8 mouse cellular contexts compared by ENCODE assay signal in genomic region chr15:77306547-77307261, GRCm38 (mm10). TPM values are rescaled to one million over a fixed set of nuclear protein-coding genes. Genes with fewer than 3 reads are reported as not detected.
DNase-seq lines count a peak whose midpoint lies in the region; ATAC-seq and TF ChIP-seq lines count a peak whose summit lies in the region.

TSS of gene Rbfox2 (minus strand) at chr15:77307004.

- WGBS in embryonic facial prominence, embryonic 14.5 days, result under 1% methylated on average over 59 of the region's 90 CpGs
- WGBS in heart, embryonic 10.5 days, result under 1% methylated on average over 81 of the region's 90 CpGs
- WGBS in kidney, embryonic 14.5 days, result under 1% methylated on average over 82 of the region's 90 CpGs
- 0% methylated on average over 67 of the region's 90 CpGs for WGBS in limb, embryonic 14.5 days
- WGBS in midbrain, postnatal 0 days, result under 1% methylated on average over 67 of the region's 90 CpGs
- under 1% methylated on average over 88 of the region's 90 CpGs for WGBS in stomach, embryonic 14.5 days

- peak within 1 kb of the TSS; percentile 62 for H3K4me2 ChIP-seq in embryonic facial prominence, embryonic 14.5 days (ENCODE audit: low read depth, low read length)
- peak within 1 kb of the TSS; percentile 74 for H3K4me2 ChIP-seq in kidney, embryonic 14.5 days (replicated peaks; ENCODE audit: low read depth, low read length)
- H3K4me2 ChIP-seq in limb, embryonic 14.5 days (replicated peaks; ENCODE audit: low read depth, low read length, severe bottlenecking), result peak within 1 kb of the TSS; percentile 70
- H3K4me2 ChIP-seq in midbrain, postnatal 0 days (ENCODE audit: low read depth, low read length, poor library complexity, severe bottlenecking), result peak within 1 kb of the TSS; percentile 75
- H3K4me2 ChIP-seq in stomach, embryonic 14.5 days (replicated peaks; ENCODE audit: low read depth, low read length), result peak within 1 kb of the TSS; percentile 73

- no peaks in the 10 kb centered on the region for H3K27me3 ChIP-seq in C2C12 (ENCODE audit: control insufficient read depth, insufficient read depth, insufficient read length)
- no peaks in the 10 kb centered on the region for H3K27me3 ChIP-seq in embryonic facial prominence, embryonic 14.5 days (replicated peaks; ENCODE audit: control insufficient read depth, insufficient read depth, low read length)
- no peaks in the 10 kb centered on the region for H3K27me3 ChIP-seq in heart, embryonic 10.5 days (ENCODE audit: insufficient read depth, poor library complexity, severe bottlenecking)
- no peaks in the 10 kb centered on the region for H3K27me3 ChIP-seq in kidney, embryonic 14.5 days (ENCODE audit: control insufficient read depth, insufficient read depth, low read length)
- H3K27me3 ChIP-seq in limb, embryonic 14.5 days (ENCODE audit: control insufficient read depth, insufficient read depth, low read length), result no peaks in the 10 kb centered on the region
- H3K27me3 ChIP-seq in midbrain, postnatal 0 days (ENCODE audit: insufficient read depth, low read length), result no peaks in the 10 kb centered on the region
- no peaks in the 10 kb centered on the region for H3K27me3 ChIP-seq in stomach, embryonic 14.5 days (ENCODE audit: control insufficient read depth, insufficient read depth, low read length)

- H3K79me3 ChIP-seq in C2C12 (ENCODE audit: low read depth), result peaks cover 41% of the 10 kb centered on the region

- TF ChIP-seq CTCF in C2C12 (IDR thresholded peaks at IDR 0.05; ENCODE audit: control insufficient read depth, insufficient read depth, insufficient read length), result no peak
- no peak for TF ChIP-seq CTCF in midbrain, postnatal 0 days (IDR thresholded peaks at IDR 0.05)

- peak within 1 kb of the TSS; percentile 99 for H3K27ac ChIP-seq in embryonic facial prominence, embryonic 14.5 days (replicated peaks; ENCODE audit: low read depth, low read length)
- peak within 1 kb of the TSS; percentile 99 for H3K27ac ChIP-seq in heart, embryonic 10.5 days
- peak within 1 kb of the TSS; percentile 93 for H3K27ac ChIP-seq in kidney, embryonic 14.5 days (ENCODE audit: low read depth, low read length)
- H3K27ac ChIP-seq in limb, embryonic 14.5 days (replicated peaks; ENCODE audit: low read depth, low read length), result peak within 1 kb of the TSS; percentile 98
- peak within 1 kb of the TSS; percentile 97 for H3K27ac ChIP-seq in midbrain, postnatal 0 days (ENCODE audit: low read depth, low read length)
- H3K27ac ChIP-seq in stomach, embryonic 14.5 days (ENCODE audit: low read length), result peak within 1 kb of the TSS; percentile 99

- no peaks in the 10 kb centered on the region for H3K36me3 ChIP-seq in C2C12 (ENCODE audit: control insufficient read depth, insufficient read depth)
- no peaks in the 10 kb centered on the region for H3K36me3 ChIP-seq in embryonic facial prominence, embryonic 14.5 days (ENCODE audit: control insufficient read depth, insufficient read depth, low read length)
- no peaks in the 10 kb centered on the region for H3K36me3 ChIP-seq in heart, embryonic 10.5 days
- H3K36me3 ChIP-seq in kidney, embryonic 14.5 days (ENCODE audit: control insufficient read depth, insufficient read depth, low read length), result no peaks in the 10 kb centered on the region
- peaks cover 3% of the 10 kb centered on the region; the same call in 1 of the 2 replicates for H3K36me3 ChIP-seq in limb, embryonic 14.5 days (ENCODE audit: control insufficient read depth, insufficient read depth, low read length)
- H3K36me3 ChIP-seq in midbrain, postnatal 0 days (ENCODE audit: insufficient read depth, low read length), result no peaks in the 10 kb centered on the region
- no peaks in the 10 kb centered on the region for H3K36me3 ChIP-seq in stomach, embryonic 14.5 days (ENCODE audit: control insufficient read depth, insufficient read depth, low read length)

- ATAC-seq in embryonic facial prominence, embryonic 14.5 days (ENCODE audit: low read depth), result peak; percentile 96
- ATAC-seq in kidney, embryonic 14.5 days (ENCODE audit: low FRiP score, low TSS enrichment), result peak; percentile 97
- peak; percentile 96 for ATAC-seq in limb, embryonic 14.5 days (ENCODE audit: low FRiP score, low read depth)
- ATAC-seq in midbrain, postnatal 0 days (ENCODE audit: low FRiP score), result peak; percentile 97
- peak; percentile 94 for ATAC-seq in stomach, embryonic 14.5 days (ENCODE audit: insufficient number of reproducible peaks, insufficient read depth, low FRiP score, low read depth)

- peaks cover 46% of the 10 kb centered on the region for H3K79me2 ChIP-seq in C2C12 (ENCODE audit: control insufficient read depth, insufficient read depth)

- peak within 1 kb of the TSS; percentile 76 for H3K4me3 ChIP-seq in C2C12 (ENCODE audit: insufficient read depth, poor library complexity, severe bottlenecking)
- H3K4me3 ChIP-seq in embryonic facial prominence, embryonic 14.5 days (ENCODE audit: low read depth, low read length), result peak within 1 kb of the TSS; percentile 98
- peak within 1 kb of the TSS; percentile 99 for H3K4me3 ChIP-seq in heart, embryonic 10.5 days
- H3K4me3 ChIP-seq in kidney, embryonic 14.5 days (ENCODE audit: low read length), result peak within 1 kb of the TSS; percentile 96
- peak within 1 kb of the TSS; percentile 99 for H3K4me3 ChIP-seq in limb, embryonic 14.5 days (replicated peaks; ENCODE audit: low read length)
- H3K4me3 ChIP-seq in midbrain, postnatal 0 days (ENCODE audit: low read depth, low read length), result peak within 1 kb of the TSS; percentile 98
- H3K4me3 ChIP-seq in stomach, embryonic 14.5 days (ENCODE audit: low read depth, low read length), result peak within 1 kb of the TSS; percentile 94

- DNase-seq in adrenal gland, postnatal 4 days (ENCODE audit: low spot score in 2 of 2), result peak; percentile 83 to 94
- peak; percentile 99 for DNase-seq in embryonic facial prominence, embryonic 14.5 days (ENCODE audit: low spot score)
- DNase-seq in heart, embryonic 10.5 days (ENCODE audit: low spot score), result peak; percentile 98
- DNase-seq in limb, embryonic 14.5 days (ENCODE audit: low spot score), result peak; percentile 96
- peak; percentile 97 for DNase-seq in midbrain, postnatal 0 days (ENCODE audit: low spot score)

- peaks cover 29% of the 10 kb centered on the region for H3K4me1 ChIP-seq in embryonic facial prominence, embryonic 14.5 days (ENCODE audit: control insufficient read depth, insufficient read depth, low read length)
- H3K4me1 ChIP-seq in heart, embryonic 10.5 days, result peaks cover 45% of the 10 kb centered on the region
- peaks cover 29% of the 10 kb centered on the region for H3K4me1 ChIP-seq in kidney, embryonic 14.5 days (ENCODE audit: control insufficient read depth, insufficient read depth, low read length)
- peaks cover 17% of the 10 kb centered on the region for H3K4me1 ChIP-seq in limb, embryonic 14.5 days (ENCODE audit: control insufficient read depth, insufficient read depth, low read length)
- H3K4me1 ChIP-seq in midbrain, postnatal 0 days (ENCODE audit: insufficient read depth, low read length), result peaks cover 7% of the 10 kb centered on the region
- peaks cover 20% of the 10 kb centered on the region for H3K4me1 ChIP-seq in stomach, embryonic 14.5 days (ENCODE audit: control insufficient read depth, insufficient read depth, low read length)

- TF ChIP-seq POLR2A in limb, embryonic 14.5 days (IDR thresholded peaks at IDR 0.05; ENCODE audit: borderline replicate concordance, extremely low read depth, insufficient read depth, insufficient read length), result 0 out of 2 replicates have a peak, but pooled peaks have one; percentile 78

- H3ac ChIP-seq in C2C12 (ENCODE audit: control insufficient read depth, insufficient read length, low read depth), result peak within 1 kb of the TSS; percentile 65

- peak within 1 kb of the TSS; percentile 98 for H3K9ac ChIP-seq in embryonic facial prominence, embryonic 14.5 days (ENCODE audit: low read depth, low read length)
- peak within 1 kb of the TSS; percentile 99 for H3K9ac ChIP-seq in kidney, embryonic 14.5 days (ENCODE audit: low read depth, low read length)
- peak within 1 kb of the TSS; percentile 96 for H3K9ac ChIP-seq in limb, embryonic 14.5 days (ENCODE audit: low read depth, low read length, severe bottlenecking)
- H3K9ac ChIP-seq in midbrain, postnatal 0 days (replicated peaks; ENCODE audit: low read length, poor library complexity, severe bottlenecking), result peak within 1 kb of the TSS; percentile 94
- H3K9ac ChIP-seq in stomach, embryonic 14.5 days (replicated peaks; ENCODE audit: low read depth, low read length), result peak within 1 kb of the TSS; percentile 96

- no peaks in the 10 kb centered on the region for H3K9me3 ChIP-seq in embryonic facial prominence, embryonic 14.5 days (ENCODE audit: control insufficient read depth, low read length)
- no peaks in the 10 kb centered on the region for H3K9me3 ChIP-seq in heart, embryonic 10.5 days
- no peaks in the 10 kb centered on the region for H3K9me3 ChIP-seq in kidney, embryonic 14.5 days (ENCODE audit: control insufficient read depth, low read length)
- H3K9me3 ChIP-seq in limb, embryonic 14.5 days (ENCODE audit: control insufficient read depth, low read length), result no peaks in the 10 kb centered on the region
- H3K9me3 ChIP-seq in midbrain, postnatal 0 days (ENCODE audit: low read length), result no peaks in the 10 kb centered on the region
- no peaks in the 10 kb centered on the region for H3K9me3 ChIP-seq in stomach, embryonic 14.5 days (ENCODE audit: control insufficient read depth, low read depth, low read length)

TF ChIP-seq in C2C12, 6 proteins besides CTCF, POLR2A, EP300 and RAD21:
- TF ChIP-seq CEBPB (IDR thresholded peaks at IDR 0.05; ENCODE audit: low read depth), result no peak
- no peak for TF ChIP-seq FOSL1 (IDR thresholded peaks at IDR 0.05; ENCODE audit: insufficient read depth, low read length, poor library complexity, severe bottlenecking)
- TF ChIP-seq MYOG (IDR thresholded peaks at IDR 0.05; ENCODE audit: control insufficient read depth, extremely low read depth, insufficient read length), result no peak
- peak; percentile 50 for TF ChIP-seq MAX (IDR thresholded peaks at IDR 0.05)
- TF ChIP-seq USF1 (IDR thresholded peaks at IDR 0.05; ENCODE audit: low read depth), result no peak
- no peak for TF ChIP-seq MYOD1 (IDR thresholded peaks at IDR 0.05; ENCODE audit: control insufficient read depth, insufficient read length, low read depth)
TF ChIP-seq in C2C12: peak in this region for 1.

RNA-seq across cellular contexts. Expression of gene Rbfox2, which starts in this region (rescaled TPM):
- polyA plus RNA-seq in C2C12 (2012; fragmentation: generic; extraction: Trizol), result 72.3 TPM
- 100 to 1,000 TPM; 102 to 104 TPM for total RNA-seq in adrenal gland, postnatal 4 days (2021)
- polyA plus RNA-seq in embryonic facial prominence, embryonic 14.5 days (2014; fragmentation: Nextera tagmentation; extraction: Ambion mirVana), result 97.4 and 107 TPM in 2 replicates
- polyA plus RNA-seq in heart, embryonic 10.5 days (2016; fragmentation: Nextera tagmentation; extraction: Ambion mirVana), result 76.2 and 96.5 TPM in 2 replicates
- 57.6 and 64.6 TPM in 2 replicates for polyA plus RNA-seq in kidney, embryonic 14.5 days (2014; fragmentation: Nextera tagmentation; extraction: Ambion mirVana)
- polyA plus RNA-seq in limb, embryonic 14.5 days (2012; rRNA removed), result 189 and 205 TPM in 2 replicates
- 94.7 and 101 TPM in 2 replicates for polyA plus RNA-seq in limb, embryonic 14.5 days (2014; fragmentation: Nextera tagmentation; extraction: Ambion mirVana)
- 360 and 399 TPM in 2 replicates for total RNA-seq in midbrain, postnatal 0 days (2014; rRNA removed)
- polyA plus RNA-seq in midbrain, postnatal 0 days (2015; fragmentation: Nextera tagmentation; extraction: Ambion mirVana), result 96.4 and 96.6 TPM in 2 replicates
- polyA plus RNA-seq in stomach, embryonic 14.5 days (2014; fragmentation: Nextera tagmentation; extraction: Ambion mirVana), result 90.5 and 93.7 TPM in 2 replicates

Comparison
In these comparisons a context has a peak if more than half of its experiments do, and no peak if none do; other contexts are left out.
1. Peak in every context shown above with its lines: DNase-seq, ATAC-seq, H3K4me3 ChIP-seq and H3K27ac ChIP-seq.